Comparison of ENCODE assay signal across 14 mouse cellular contexts in the genomic region with DNA sequence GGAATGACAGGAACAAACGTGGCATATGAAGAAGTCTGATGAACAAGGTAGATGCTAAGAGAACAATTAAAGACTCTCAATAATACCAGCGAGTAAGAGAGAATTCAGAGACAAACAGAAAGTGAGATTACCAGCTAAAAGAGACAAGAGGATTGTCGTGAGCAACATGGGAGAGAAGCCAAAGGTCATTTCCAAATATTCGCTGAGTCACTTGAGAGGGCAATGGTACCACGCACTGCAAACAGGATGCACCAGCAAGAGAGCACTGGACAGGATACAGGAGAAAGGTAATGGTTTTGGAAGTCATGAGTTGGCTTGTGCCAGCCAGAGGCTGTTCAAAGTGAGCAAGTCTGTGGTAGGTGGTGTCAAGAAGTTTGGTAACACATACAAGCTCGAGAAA. TPM values are rescaled to one million over a fixed set of nuclear protein-coding genes. Genes with fewer than 3 reads are reported as not detected.
"Had no signal": no experiment of that assay in that cellular context is flagged by ENCODE, and none has a peak within 500 bp of the region (broad histone marks: within the 10 kb centered on the region; RNA-seq: fewer than 3 reads in every experiment).

No protein-coding gene starts in this region.

- H3K4me1 ChIP-seq: liver, embryonic 15.5 days; midbrain, embryonic 15.5 days; neural tube, embryonic 12.5 days had no signal

- H3K4me3 ChIP-seq: limb, embryonic 12.5 days; liver, embryonic 15.5 days; midbrain, embryonic 15.5 days; neural tube, embryonic 12.5 days had no signal

- H3K27ac ChIP-seq: limb, embryonic 12.5 days; liver, embryonic 15.5 days; midbrain, embryonic 15.5 days; neural tube, embryonic 12.5 days had no signal

- H3K36me3 ChIP-seq: limb, embryonic 12.5 days; liver, embryonic 15.5 days; midbrain, embryonic 15.5 days; neural tube, embryonic 12.5 days had no signal

- H3K27me3 ChIP-seq: limb, embryonic 12.5 days; liver, embryonic 15.5 days; midbrain, embryonic 15.5 days; neural tube, embryonic 12.5 days had no signal

- DNase-seq: kidney, adult 11 months; layer of hippocampus, adult 9-11 months; layer of hippocampus, postnatal 36 days; lung, adult 2 months; lung, postnatal 36 days; retina, postnatal 1 day; right cerebral cortex, postnatal 25 days; thymus, postnatal 36 days had no signal

- H3K9ac ChIP-seq: limb, embryonic 12.5 days; liver, embryonic 15.5 days; midbrain, embryonic 15.5 days; neural tube, embryonic 12.5 days had no signal

RNA-seq across cellular contexts. Expression of a gene that starts 39.5 kb away (rescaled TPM):
- total RNA-seq: monocyte, adult 5-6 weeks had no signal
- polyA plus RNA-seq: small intestine, adult 2 months had no signal
